Mouse (Mus musculus): ENCODE measurements around the gene Spata1. TPM values are rescaled to one million over a fixed set of nuclear protein-coding genes. Genes with fewer than 3 reads are reported as not detected.
"Not testable (repeated sequence)": the region's sequence is repeated elsewhere in the genome, so short reads cannot be mapped to it uniquely, and the experiment has no call there.

The Spata1 gene
- polyA plus RNA-seq, 1 experiment from 2014 or later: 4.6 TPM

DNA sequence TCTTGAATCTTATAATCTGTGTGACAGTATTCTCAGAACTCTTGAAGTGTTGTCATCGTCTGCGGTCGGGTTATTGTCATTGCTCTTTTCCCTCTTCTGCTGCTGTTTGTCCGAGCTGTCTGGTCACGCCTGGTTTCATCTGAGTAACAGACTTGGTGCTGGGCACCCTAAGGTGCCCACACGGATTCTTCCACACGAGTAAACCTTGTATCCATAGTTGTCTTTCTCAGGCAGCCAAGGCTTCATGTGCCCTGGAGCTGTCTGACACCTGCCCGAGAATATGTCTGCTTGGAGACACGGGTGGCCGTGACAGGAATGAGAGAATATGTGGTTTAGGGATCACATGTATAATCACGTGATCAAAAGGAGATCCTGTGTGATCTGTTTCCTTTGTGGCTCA lies 64.0 kb downstream of the Spata1 start:
- Histone ChIP-seq H3K9me3 (ENCODE audit: control insufficient read depth, low read length) (no peaks in the 10 kb centered on the region), H3K36me3 (ENCODE audit: control insufficient read depth, insufficient read depth, low read length) (peaks cover 38% of the 10 kb centered on the region), H3K27ac (ENCODE audit: low read depth, low read length) (no peak overlapping the region), H3K27me3 (replicated peaks; ENCODE audit: control insufficient read depth, insufficient read depth, low read length) (no peaks in the 10 kb centered on the region), H3K4me1 (replicated peaks; ENCODE audit: control insufficient read depth, insufficient read depth, low read length) (no peaks in the 10 kb centered on the region), H3K4me2 (no peak overlapping the region), H3K4me3 (ENCODE audit: low read depth, low read length) (no peak overlapping the region), H3K9ac (ENCODE audit: low read depth, low read length) (no peak overlapping the region)
- DNase-seq (ENCODE audit: low spot score): no peak
- no peak for ATAC-seq (replicated peaks; ENCODE audit: low FRiP score)
- WGBS: 90% methylated on average over 11 of the region's 11 CpGs

DNA sequence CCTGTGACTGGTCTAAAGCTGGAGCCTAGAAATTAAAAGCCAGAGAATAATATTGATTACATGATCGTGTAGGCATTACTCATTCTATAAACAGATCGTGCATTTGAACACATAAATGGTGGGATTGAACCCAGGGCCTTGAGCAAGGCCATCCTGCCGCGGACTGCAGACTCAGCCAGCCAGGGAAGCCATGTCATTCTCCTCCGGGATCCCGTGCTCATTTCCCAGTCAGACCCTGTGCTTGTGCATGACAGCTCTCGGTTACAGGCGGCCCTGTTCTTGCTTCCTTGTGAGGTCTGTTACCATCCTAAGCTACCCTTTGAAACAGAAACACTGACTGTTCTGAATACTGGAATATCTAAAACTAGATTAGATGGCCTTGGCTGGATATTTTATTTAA lies 64.9 kb downstream of the Spata1 start:
- DNase-seq (ENCODE audit: low spot score) (no peak), ATAC-seq (replicated peaks; ENCODE audit: low FRiP score) (no peak)
- Histone ChIP-seq H3K4me1 (replicated peaks; ENCODE audit: control insufficient read depth, insufficient read depth, low read length) (no peaks in the 10 kb centered on the region), H3K9me3 (ENCODE audit: control insufficient read depth, low read length) (no peaks in the 10 kb centered on the region), H3K27me3 (replicated peaks; ENCODE audit: control insufficient read depth, insufficient read depth, low read length) (no peaks in the 10 kb centered on the region), H3K4me3 (ENCODE audit: low read depth, low read length) (no peak overlapping the region), H3K9ac (ENCODE audit: low read depth, low read length) (no peak overlapping the region), H3K4me2 (no peak overlapping the region), H3K36me3 (ENCODE audit: control insufficient read depth, insufficient read depth, low read length) (peaks cover 37% of the 10 kb centered on the region), H3K27ac (ENCODE audit: low read depth, low read length) (no peak overlapping the region)
- 92% methylated on average over 8 of the region's 8 CpGs for WGBS

DNA sequence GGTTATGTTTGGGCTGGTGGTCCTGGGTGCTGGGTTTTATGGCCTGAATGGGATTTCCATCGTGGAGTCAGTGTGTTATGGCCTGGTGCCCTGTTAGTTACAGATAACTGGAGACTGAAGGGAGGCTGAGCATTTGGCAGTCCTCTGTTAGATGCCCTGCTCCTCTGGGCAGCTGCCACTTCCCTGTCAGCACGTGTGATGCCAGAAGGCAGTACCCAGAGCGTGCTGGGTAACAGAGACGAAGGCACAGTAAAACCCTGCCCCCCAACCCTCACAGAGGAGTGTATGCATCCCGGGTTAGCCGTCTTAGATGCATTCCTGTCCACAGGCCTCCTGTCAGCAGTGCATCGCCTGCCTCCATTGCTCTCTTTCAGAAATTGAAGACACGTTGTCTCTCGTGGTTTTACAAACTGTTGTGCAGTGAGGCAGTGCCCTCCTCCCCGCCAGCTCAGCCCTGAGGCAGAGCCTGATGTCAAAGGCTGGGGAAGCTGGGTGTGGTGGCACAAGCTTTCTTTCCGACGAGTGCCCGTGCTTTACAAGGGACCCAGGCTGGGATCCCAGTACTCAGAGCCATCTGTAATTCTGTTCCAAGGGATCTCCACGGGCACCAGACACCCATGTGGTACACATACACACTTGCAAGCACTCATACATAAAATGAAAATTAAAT lies 65.7 kb downstream of the Spata1 start:
- Histone ChIP-seq H3K27me3 (replicated peaks; ENCODE audit: control insufficient read depth, insufficient read depth, low read length) (no peaks in the 10 kb centered on the region), H3K27ac (ENCODE audit: low read depth, low read length) (no peak overlapping the region), H3K4me3 (ENCODE audit: low read depth, low read length) (no peak overlapping the region), H3K9me3 (ENCODE audit: control insufficient read depth, low read length) (no peaks in the 10 kb centered on the region), H3K4me2 (no peak overlapping the region), H3K4me1 (replicated peaks; ENCODE audit: control insufficient read depth, insufficient read depth, low read length) (no peaks in the 10 kb centered on the region), H3K9ac (ENCODE audit: low read depth, low read length) (no peak overlapping the region), H3K36me3 (ENCODE audit: control insufficient read depth, insufficient read depth, low read length) (peaks cover 40% of the 10 kb centered on the region)
- no peak for DNase-seq (ENCODE audit: low spot score)
- ATAC-seq (replicated peaks; ENCODE audit: low FRiP score): no peak
- WGBS: 89% methylated on average over 14 of the region's 14 CpGs

DNA sequence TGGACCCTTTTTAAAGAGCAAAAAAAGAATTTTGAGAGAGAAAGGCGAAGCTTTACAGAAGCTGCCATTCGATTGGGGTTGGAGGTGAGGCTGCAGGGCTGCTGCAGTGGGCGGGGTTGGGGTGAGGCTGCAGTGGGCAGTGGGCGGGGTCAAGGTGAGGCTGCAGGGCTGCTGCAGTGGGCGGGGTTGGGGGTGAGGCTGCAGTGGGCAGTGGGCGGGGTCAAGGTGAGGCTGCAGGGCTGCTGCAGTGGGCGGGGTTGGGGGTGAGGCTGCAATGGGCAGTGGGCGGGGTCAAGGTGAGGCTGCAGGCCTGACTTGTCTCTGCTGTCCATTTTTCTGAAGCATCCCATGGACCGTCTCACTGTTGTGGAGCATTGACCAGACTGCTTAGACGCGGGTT lies 66.5 kb downstream of the Spata1 start:
- H3K4me2 ChIP-seq; H3K27me3 ChIP-seq (replicated peaks; ENCODE audit: control insufficient read depth, insufficient read depth, low read length); H3K27ac ChIP-seq (ENCODE audit: low read depth, low read length); H3K4me3 ChIP-seq (ENCODE audit: low read depth, low read length); H3K9me3 ChIP-seq (ENCODE audit: control insufficient read depth, low read length); DNase-seq (ENCODE audit: low spot score); H3K9ac ChIP-seq (ENCODE audit: low read depth, low read length); H3K4me1 ChIP-seq (replicated peaks; ENCODE audit: control insufficient read depth, insufficient read depth, low read length): not testable (repeated sequence)
- peak; percentile 24; the same call in 1 of the 2 replicates for ATAC-seq (replicated peaks; ENCODE audit: low FRiP score)
- 88% methylated on average over 11 of the region's 11 CpGs for WGBS
- H3K36me3 ChIP-seq (ENCODE audit: control insufficient read depth, insufficient read depth, low read length): peaks cover 37% of the 10 kb centered on the region

DNA sequence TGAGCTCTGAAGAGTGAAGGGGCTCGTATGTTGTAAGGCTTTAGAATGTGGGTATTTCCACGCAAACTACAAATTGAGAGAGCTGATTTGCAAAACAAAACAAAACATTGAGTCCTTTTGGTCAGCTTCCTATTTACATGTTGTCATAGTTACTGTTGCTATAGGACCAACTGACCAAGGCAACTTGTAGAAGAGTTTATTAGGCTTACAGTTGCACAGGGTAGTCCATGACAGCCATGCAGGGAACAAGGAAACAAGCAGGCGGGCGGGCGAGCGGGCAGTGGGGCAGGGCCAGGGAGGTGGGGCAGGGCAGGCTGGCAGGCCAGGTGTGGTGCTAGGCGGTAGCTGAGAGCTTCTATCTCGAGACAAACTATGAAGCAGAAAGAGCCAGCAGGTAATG lies 73.1 kb downstream of the Spata1 start:
- Histone ChIP-seq H3K9ac (ENCODE audit: low read depth, low read length) (no peak overlapping the region), H3K27ac (ENCODE audit: low read depth, low read length) (no peak overlapping the region), H3K4me3 (ENCODE audit: low read depth, low read length) (no peak overlapping the region), H3K4me1 (replicated peaks; ENCODE audit: control insufficient read depth, insufficient read depth, low read length) (peaks cover 4% of the 10 kb centered on the region), H3K27me3 (replicated peaks; ENCODE audit: control insufficient read depth, insufficient read depth, low read length) (no peaks in the 10 kb centered on the region), H3K36me3 (ENCODE audit: control insufficient read depth, insufficient read depth, low read length) (peaks cover 26% of the 10 kb centered on the region), H3K9me3 (ENCODE audit: control insufficient read depth, low read length) (no peaks in the 10 kb centered on the region), H3K4me2 (no peak overlapping the region)
- DNase-seq (ENCODE audit: low spot score): no peak
- WGBS: 95% methylated on average over 8 of the region's 8 CpGs
- ATAC-seq (replicated peaks; ENCODE audit: low FRiP score): no peak; the same call in 1 of the 2 replicates

DNA sequence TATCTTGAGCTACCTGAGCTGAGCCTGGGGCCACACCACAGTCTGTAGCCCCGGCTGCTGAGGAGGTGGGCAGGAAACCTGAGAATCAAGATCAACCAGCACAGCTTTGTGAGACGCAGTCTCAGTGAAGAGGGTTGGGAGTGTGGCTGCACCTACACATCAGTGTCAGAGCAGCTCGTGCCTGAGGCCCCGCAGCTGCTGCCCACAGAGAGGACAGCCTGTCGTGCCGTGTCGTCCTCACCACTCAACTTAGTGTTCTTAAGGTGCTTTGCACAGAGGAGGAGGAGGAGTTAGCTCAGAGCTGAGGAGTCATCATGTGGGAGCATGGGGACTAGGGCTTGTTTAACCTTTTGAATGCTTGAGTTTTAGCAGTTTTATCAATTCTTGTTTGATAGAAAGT lies 73.7 kb downstream of the Spata1 start:
- H3K9me3 ChIP-seq (ENCODE audit: control insufficient read depth, low read length): no peaks in the 10 kb centered on the region
- H3K27ac ChIP-seq (ENCODE audit: low read depth, low read length): no peak overlapping the region
- ATAC-seq (replicated peaks; ENCODE audit: low FRiP score) (no peak), DNase-seq (ENCODE audit: low spot score) (no peak)
- no peak overlapping the region for H3K9ac ChIP-seq (ENCODE audit: low read depth, low read length)
- H3K4me1 ChIP-seq (replicated peaks; ENCODE audit: control insufficient read depth, insufficient read depth, low read length): peaks cover 4% of the 10 kb centered on the region
- H3K4me2 ChIP-seq: no peak overlapping the region
- no peak overlapping the region for H3K4me3 ChIP-seq (ENCODE audit: low read depth, low read length)
- peaks cover 26% of the 10 kb centered on the region for H3K36me3 ChIP-seq (ENCODE audit: control insufficient read depth, insufficient read depth, low read length)
- WGBS: 73% methylated on average over 7 of the region's 7 CpGs
- no peaks in the 10 kb centered on the region for H3K27me3 ChIP-seq (replicated peaks; ENCODE audit: control insufficient read depth, insufficient read depth, low read length)

DNA sequence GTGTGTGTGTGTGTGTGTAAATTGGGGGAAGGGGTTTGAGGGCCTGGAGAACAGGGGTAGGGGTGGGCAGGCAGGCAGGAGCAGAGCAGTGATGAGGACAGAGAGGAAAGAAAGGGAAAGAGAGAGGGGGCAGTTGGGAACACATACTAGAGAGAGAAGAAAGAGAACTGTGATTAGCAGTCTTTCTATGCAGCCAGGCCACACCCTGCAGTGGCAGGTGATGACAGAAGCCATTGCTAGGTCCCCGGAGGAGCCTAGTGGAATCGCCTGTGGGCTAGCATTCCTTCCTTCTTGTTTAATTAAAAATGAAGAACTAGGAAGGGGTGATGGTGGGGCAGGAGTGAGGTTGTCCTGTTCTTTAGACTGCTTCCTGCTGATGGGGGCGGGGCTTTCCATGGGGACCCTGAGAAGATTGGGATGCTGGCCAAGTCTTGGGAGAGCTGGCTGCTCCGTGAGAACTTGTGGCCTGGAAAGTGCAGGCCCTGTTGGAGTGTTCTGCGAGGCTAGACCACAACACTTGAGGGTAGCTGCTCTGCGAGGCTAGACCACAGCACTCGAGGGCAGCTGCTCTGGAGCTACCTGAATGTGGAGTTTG lies 75.2 kb downstream of the Spata1 start:
- no peak overlapping the region for H3K4me3 ChIP-seq (ENCODE audit: low read depth, low read length)
- H3K9me3 ChIP-seq (ENCODE audit: control insufficient read depth, low read length): no peaks in the 10 kb centered on the region
- WGBS: 82% methylated on average over 7 of the region's 7 CpGs
- no peak overlapping the region for H3K9ac ChIP-seq (ENCODE audit: low read depth, low read length)
- H3K36me3 ChIP-seq (ENCODE audit: control insufficient read depth, insufficient read depth, low read length): peaks cover 35% of the 10 kb centered on the region
- H3K27me3 ChIP-seq (replicated peaks; ENCODE audit: control insufficient read depth, insufficient read depth, low read length): no peaks in the 10 kb centered on the region
- no peak for DNase-seq (ENCODE audit: low spot score)
- no peak overlapping the region for H3K27ac ChIP-seq (ENCODE audit: low read depth, low read length)
- no peak for ATAC-seq (replicated peaks; ENCODE audit: low FRiP score)
- H3K4me2 ChIP-seq: no peak overlapping the region
- peaks cover 4% of the 10 kb centered on the region for H3K4me1 ChIP-seq (replicated peaks; ENCODE audit: control insufficient read depth, insufficient read depth, low read length)

DNA sequence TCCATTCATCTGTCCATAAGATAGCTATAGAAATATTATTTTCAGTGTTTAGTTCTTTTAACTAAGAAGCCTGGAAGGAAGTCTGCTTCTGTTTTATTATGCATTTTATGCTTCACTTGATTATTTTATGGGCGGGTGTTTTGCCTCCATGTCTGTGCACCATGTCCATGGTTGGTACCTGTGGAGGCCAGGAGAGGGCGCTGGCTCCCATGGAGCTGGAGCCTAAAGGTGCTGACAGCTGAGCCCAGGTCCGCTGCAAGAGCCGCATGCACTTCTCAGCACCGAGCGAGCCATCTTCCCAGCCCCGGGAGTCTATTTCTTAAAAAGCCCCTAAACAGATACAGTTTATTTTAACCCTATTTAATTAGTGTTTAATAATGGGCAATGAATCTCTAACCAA lies 75.8 kb downstream of the Spata1 start:
- H3K4me1 ChIP-seq (replicated peaks; ENCODE audit: control insufficient read depth, insufficient read depth, low read length): peaks cover 7% of the 10 kb centered on the region
- no peak overlapping the region for H3K9ac ChIP-seq (ENCODE audit: low read depth, low read length)
- H3K27me3 ChIP-seq (replicated peaks; ENCODE audit: control insufficient read depth, insufficient read depth, low read length): no peaks in the 10 kb centered on the region
- H3K4me3 ChIP-seq (ENCODE audit: low read depth, low read length): no peak overlapping the region
- WGBS: 83% methylated on average over 7 of the region's 7 CpGs
- no peak overlapping the region for H3K4me2 ChIP-seq
- peaks cover 35% of the 10 kb centered on the region for H3K36me3 ChIP-seq (ENCODE audit: control insufficient read depth, insufficient read depth, low read length)
- ATAC-seq (replicated peaks; ENCODE audit: low FRiP score): no peak
- H3K27ac ChIP-seq (ENCODE audit: low read depth, low read length): no peak overlapping the region
- H3K9me3 ChIP-seq (ENCODE audit: control insufficient read depth, low read length): no peaks in the 10 kb centered on the region
- no peak for DNase-seq (ENCODE audit: low spot score)

DNA sequence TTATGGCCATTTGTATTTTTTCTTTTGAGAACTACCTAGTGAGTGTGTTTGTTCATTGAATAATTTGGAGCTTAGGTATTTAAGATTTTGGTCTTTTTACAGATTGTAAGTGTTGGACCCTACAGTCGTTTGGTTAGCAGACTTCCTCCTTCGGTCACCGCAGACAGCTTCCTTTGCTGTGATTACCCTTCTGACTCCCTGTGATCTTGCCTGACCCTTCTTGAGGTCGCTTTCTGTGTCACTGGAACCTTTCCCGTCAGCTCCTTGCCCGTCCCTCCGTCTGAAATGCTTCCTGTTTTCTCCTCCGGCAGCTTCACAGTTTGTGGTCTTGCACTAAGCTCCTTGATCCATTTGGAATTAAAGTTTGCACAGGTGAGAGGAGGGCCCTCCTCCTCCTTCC lies 77.8 kb downstream of the Spata1 start:
- H3K27me3 ChIP-seq (replicated peaks; ENCODE audit: control insufficient read depth, insufficient read depth, low read length): no peaks in the 10 kb centered on the region
- no peak overlapping the region for H3K4me3 ChIP-seq (ENCODE audit: low read depth, low read length)
- 44% methylated on average over 8 of the region's 8 CpGs for WGBS
- no peak overlapping the region for H3K4me2 ChIP-seq
- H3K4me1 ChIP-seq (replicated peaks; ENCODE audit: control insufficient read depth, insufficient read depth, low read length): peaks cover 13% of the 10 kb centered on the region
- no peak overlapping the region for H3K27ac ChIP-seq (ENCODE audit: low read depth, low read length)
- H3K9me3 ChIP-seq (ENCODE audit: control insufficient read depth, low read length): no peaks in the 10 kb centered on the region
- ATAC-seq (replicated peaks; ENCODE audit: low FRiP score) (no peak), DNase-seq (ENCODE audit: low spot score) (no peak)
- peaks cover 38% of the 10 kb centered on the region for H3K36me3 ChIP-seq (ENCODE audit: control insufficient read depth, insufficient read depth, low read length)
- H3K9ac ChIP-seq (ENCODE audit: low read depth, low read length): no peak overlapping the region
